Mouse (Mus musculus) CH12F3 (cell line): ENCODE results near the gene Ap3s2.

Experiments used
- in situ Hi-C: fragments of 300-500 bp; cut with MboI; formaldehyde crosslinking; loops from 2 replicates; pipeline ENCODE4 v1.14.3; 2020; ENCODE audit warnings: low sequenced_read_pairs

Gene Ap3s2

GRCm38 (mm10) chr7:79920344-79920983 lies at the start of gene Ap3s2:
Gene Ap3s2 (minus strand): TSS chr7:79920649.
- in situ Hi-C loops: no loop called here

GRCm38 (mm10) chr7:79968326-79968725 lies 47.9 kb upstream of the Ap3s2 start:
- in situ Hi-C loops: no loop called here

GRCm38 (mm10) chr7:79961600-79961999 lies 41.2 kb upstream of the Ap3s2 start:
- in situ Hi-C loops: no loop called here

DNA sequence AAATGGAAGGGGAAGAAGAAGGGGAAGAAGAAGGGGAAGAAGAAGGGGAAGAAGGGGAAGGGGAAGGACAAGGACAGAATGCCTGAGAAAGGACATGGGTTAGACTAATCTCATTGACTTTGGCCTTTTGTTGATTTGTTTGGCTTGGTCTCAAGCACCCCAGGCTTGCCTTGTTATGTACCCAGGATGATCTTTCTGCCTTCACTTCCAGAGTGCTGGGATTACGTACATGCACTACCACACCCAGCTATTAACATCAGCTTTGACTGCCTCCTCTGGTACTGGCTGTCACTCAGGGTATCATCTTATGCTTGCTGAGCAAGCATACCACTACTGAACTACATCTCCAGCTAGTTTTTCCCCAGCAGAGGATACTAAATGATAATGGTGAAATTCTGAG lies 35.7 kb upstream of the Ap3s2 start:
- in situ Hi-C loops: no loop called here

DNA sequence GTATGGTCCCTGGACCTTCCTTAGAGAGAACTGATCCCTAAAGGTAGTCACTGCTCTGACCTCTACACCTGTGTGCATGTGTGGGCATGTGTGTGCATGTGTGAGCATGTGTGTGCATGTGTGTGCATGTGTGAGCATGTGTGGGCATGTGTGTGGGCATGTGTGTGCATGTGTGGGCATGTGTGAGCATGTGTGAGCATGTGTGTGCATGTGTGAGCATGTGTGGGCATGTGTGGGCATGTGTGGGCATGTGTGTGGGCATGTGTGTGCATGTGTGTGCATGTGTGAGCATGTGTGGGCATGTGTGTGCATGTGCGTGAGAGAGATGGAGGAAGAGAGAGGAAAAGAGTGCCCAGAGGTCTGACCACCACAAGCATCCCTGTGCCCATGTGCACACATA lies 34.4 kb upstream of the Ap3s2 start:
- in situ Hi-C loops: no loop called here

DNA sequence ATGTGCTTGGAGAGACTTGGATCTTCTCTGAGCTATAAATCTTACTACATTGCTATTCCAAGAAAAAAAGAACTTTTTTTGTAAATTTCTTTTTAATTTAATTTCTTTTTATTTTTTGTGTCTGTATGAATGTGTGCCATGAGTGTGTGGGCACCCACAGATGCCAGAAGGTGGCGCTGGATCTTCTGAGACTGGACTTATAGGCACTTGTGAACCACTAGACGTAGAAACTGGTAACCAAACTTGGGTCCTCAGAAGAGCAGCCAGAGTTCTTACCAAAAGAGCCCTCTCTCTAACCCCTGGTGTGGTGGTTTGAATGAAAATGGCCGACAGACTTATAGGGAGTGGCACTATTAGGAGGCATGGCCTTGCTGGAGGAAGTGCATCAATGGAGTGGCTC lies 30.6 kb upstream of the Ap3s2 start:
- in situ Hi-C loops: no loop called here

- in situ Hi-C loops: no loop called here
These were observed 29.8 kb upstream of the Ap3s2 start for GRCm38 (mm10) chr7:79950236-79950635.

- in situ Hi-C loops: no loop called here
These were observed 15.2 kb upstream of the Ap3s2 start for GRCm38 (mm10) chr7:79935511-79936205.

DNA sequence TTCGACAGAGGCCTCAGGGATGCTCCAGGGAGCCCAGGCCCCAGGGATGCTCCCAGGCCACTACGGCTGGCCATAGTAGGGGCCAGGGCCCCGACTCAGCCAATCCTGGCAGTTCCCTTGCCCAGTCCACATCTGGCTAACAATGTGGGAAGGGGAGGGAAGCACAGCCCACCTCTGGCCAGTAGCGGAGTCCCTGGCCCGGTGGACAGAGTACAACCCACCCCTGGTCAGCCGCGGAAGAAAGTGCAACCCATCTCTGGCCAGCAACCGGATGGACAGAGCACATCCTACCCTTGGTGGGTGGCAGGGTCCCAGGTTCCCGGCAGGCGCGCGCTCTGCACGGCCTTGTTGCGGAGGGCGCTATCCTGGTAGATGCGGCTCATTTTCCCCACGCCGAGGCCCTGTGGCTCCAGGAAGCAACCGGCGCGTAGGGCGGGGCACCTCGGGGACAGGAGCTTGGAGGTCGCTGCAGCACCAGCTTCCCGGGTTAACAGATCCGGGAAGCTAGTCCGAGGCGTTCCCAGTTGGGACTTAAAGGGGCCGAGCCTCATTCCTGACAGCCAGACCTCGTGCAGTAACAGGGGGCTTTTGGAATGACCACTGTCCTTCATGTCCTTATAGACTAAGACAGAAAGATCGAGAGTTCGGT lies 14.5 kb upstream of the Ap3s2 start, which contains the start of gene Arpin:
Gene Arpin, minus strand, starts transcription at position 498 of the 649 bp plus-strand sequence.
- in situ Hi-C loops: no loop called here

DNA sequence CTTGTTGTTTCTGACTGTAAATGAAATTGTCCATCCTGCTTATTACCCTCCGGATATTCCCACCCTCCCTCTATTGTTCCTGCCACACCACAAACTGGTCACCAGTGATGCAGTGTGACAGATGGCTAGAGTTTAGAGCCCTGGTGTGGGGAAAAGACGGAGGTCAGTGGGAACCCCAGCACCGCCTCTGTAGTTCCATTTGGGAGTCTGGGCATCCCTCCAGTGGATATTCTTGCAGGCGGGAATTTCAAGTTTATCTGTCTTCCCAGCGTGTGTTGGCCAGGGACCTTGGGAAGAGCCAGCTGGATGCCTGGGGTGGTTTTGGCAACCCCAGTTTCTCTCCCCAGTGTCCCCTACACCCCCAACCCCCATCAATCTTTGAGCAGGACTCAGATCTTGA lies 14.0 kb upstream of the Ap3s2 start:
- in situ Hi-C loops: no loop called here

DNA sequence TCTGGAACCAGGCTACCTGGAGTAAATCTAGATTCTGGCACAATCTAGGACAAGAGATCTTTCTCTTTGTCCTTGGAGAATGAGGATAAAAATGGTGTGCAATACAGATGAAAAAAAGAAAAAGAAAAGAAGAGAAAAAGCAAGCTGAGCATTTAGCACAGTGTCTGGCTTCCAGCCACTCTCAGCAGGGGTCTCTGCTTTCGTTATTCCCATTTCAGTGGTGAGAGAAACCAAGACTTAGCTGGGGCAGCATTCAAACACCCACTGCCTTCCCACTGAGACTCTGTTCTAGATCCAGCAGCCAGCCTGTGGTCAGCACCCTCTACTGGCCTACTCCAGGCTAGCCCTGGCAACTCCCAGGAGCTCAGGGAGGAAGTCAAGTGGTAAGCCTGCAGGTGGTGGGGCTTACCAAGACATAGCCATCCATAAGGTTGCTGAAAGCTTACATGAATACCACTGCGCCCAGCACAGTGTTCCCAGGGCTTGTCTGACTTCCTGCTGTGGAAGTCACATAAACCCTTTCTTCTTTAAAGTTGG lies 8.1 kb upstream of the Ap3s2 start:
- in situ Hi-C loops: no loop called here

DNA sequence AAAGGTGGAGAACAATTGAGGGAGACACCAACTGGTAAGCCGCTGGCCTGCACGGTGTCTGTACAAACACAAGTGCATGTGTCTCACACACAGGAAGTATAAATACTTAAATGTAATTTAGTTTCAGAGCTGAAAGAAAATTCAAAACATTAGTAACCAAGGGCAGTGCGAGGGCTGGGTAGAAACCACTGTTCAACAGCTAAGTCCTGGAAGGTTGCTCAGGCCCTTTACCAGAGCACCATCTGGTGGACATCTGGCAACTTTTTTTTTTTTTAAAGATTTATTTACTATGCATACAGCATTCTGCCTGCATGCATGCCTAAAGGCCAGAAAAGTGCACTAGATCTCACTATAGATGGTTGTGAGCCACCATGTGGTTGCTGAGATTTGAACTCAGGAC lies 5.9 kb downstream of the Ap3s2 start:
- in situ Hi-C loops: loop anchor here (5.0 kb wide), 1 partner anchor 117 kb away; no protein-coding TSS in a partner anchor

GRCm38 (mm10) chr7:79907356-79907755 lies 13.1 kb downstream of the Ap3s2 start:
- in situ Hi-C loops: no loop called here

DNA sequence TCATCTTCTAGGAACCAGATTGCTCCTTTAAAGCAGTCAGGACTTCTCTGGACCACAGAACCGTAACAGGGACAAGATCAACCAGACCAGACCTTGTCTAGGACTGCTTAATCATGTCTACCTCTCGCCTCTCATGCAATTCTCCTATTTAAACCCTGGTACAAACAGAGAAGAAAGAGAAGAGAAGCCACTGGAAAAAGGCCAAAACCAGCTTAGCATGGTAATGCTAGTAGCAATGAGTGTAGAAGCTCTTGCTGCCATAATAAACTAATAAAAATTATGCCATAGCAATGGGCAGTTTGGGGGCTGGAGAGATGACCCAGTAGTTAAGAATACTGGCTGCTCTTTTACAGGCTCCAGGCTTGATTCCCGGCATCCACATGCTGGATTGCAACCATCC lies 13.5 kb downstream of the Ap3s2 start:
- in situ Hi-C loops: no loop called here

DNA sequence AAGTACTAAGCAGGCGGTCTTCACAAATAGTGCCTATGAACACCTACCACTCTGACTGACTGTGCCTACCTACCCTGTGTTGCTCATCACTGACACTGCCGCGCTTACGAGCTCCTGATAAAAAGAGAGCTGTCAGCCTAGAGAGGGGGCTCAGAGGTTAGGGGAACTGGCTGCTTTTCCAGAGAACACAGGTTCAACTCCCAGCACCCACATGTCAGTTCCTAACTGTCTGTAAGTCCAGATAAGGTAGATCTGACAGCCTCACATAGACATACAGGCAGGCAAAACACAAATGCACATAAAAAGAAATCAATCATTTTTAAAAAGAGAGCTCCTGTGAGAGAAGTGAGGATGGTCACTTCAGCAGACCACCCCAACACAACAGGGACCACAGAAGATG lies 15.3 kb downstream of the Ap3s2 start:
- in situ Hi-C loops: no loop called here

GRCm38 (mm10) chr7:79903160-79903792 lies 17.2 kb downstream of the Ap3s2 start:
- in situ Hi-C loops: no loop called here

GRCm38 (mm10) chr7:79900753-79901152 lies 19.7 kb downstream of the Ap3s2 start:
- in situ Hi-C loops: no loop called here

- in situ Hi-C loops: no loop called here
These were observed 25.2 kb downstream of the Ap3s2 start for GRCm38 (mm10) chr7:79895225-79895624.

DNA sequence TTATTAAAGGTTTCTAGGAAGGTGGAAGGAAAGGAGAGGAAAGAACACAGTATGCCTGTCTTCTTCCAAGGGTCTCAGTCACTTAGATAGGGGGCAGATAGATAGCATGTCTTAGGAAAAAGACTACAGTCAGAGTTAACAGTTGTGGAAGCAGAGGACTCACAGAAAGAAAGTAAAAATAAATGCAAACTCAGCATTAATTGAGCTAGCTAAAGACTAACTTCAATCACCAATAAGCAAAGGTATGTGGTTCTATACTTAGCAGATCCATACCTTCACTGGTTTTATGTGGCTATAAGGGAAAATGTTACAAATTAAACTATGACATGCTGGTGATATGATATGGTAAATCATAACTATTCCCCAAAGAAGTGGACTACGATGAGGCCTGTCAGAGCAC lies 25.7 kb downstream of the Ap3s2 start:
- in situ Hi-C loops: no loop called here

DNA sequence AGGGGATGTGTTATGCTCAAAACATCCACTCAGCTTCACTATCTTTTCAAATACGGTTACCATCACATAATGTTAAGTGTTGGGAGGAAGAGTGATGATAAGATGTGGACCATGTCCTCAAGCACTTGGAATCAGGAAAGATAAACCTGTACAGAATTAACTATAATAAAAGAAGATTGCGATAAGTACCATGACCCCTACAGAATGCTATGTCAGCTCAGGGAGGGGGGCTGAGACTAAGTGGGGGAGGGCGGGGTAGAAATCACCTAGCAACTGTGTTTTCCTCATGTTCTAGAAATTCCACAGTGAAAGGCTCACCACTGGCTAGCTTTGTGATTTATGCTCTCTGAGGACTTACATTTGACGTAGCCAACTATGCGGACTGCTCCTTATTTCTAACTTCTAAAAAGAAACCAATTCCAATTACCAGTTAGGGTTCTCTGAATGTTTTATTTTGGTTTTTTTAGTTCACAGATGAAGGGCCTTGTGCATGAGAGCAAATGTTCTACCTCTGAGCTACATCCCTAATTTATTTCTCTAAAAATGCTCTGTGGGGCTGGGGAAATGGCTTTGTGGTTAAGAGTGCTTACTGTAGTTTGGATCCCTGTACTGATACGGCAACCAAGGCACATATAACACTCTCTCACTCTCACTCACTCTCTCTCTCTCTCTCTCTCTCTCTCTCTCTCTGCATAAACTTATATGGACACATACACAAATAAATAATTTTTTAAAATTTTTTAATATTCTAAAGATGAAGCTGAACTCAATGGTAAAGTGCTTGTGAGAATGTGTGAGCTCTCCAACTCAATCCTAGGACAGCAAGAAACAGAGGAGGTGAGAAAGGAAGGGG lies 27.6 kb downstream of the Ap3s2 start:
- in situ Hi-C loops: no loop called here
